Mouse (Mus musculus) brain, embryonic 14.5 days (tissue): ENCODE measurements at regions not wholly inside any gene's neighbourhood (a gene's known extent, or its start where the extent isn't known, plus 50 kb on each side); places are given as distances from the start of the nearest gene placed in this dataset.

ENCODE experiments used
- CTCF ChIP-seq: fragments of 200-500 bp; IDR thresholded peaks from 2 replicates; pipeline ENCODE4 v1.5.1; 2012; ENCODE audit warnings: inconsistent platforms, mild to moderate bottlenecking, moderate library complexity, borderline replicate concordance; ENCODE audit not compliant: insufficient read depth, insufficient read length; ENCODE audit errors: extremely low read depth
- POLR2A ChIP-seq: fragments of 200-500 bp; IDR thresholded peaks from 2 replicates; pipeline ENCODE4 v1.6.1; 2012; ENCODE audit warnings: mild to moderate bottlenecking, inconsistent platforms, borderline replicate concordance; ENCODE audit not compliant: poor library complexity, insufficient read depth, insufficient read length, severe bottlenecking; ENCODE audit errors: extremely low read depth

- TF ChIP-seq POLR2A (no peak), CTCF (no peak)
Observed at GRCm38 (mm10) chr3:129131140-129131539, 68.5 kb upstream of the Pitx2 start.
